In the genomic region with DNA sequence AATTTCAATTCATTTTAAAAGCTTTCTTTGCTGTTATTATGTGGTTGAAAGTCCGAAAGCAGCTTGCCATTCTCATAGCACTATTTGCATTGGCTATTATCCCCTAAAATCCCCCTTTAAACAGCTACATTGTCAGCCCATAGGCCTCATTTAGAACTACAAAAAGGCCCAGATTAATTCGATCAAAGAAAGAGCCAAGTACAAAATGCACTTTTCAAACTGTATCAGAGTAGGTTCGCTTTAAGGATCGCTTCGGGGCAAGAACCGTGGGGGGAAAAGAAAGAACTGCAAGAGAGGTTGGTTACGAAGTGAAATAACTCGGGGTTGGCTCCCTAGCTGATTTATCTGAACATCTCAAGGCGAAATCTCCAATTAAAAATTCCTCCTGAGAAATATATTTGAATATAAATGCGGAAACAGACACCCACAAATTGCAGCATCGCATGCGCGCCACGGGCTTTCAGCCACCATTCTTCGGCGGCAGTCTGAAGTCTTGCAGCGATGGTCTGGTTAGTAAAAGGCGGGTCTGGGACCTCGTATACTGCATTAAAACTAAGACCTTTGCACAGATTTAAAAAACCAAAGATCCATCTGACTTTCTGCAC, we compare ENCODE assay signal across 8 mouse cellular contexts. TPM values are rescaled to one million over a fixed set of nuclear protein-coding genes. Genes with fewer than 3 reads are reported as not detected.
A peak's percentile ranks its signal among the peaks of the same experiment; 100 is the strongest.
DNase-seq lines count a peak whose midpoint lies in the region; ATAC-seq lines count a peak whose summit lies in the region.

No protein-coding gene starts in this region.

- no peaks in the 10 kb centered on the region for H3K36me3 ChIP-seq in midbrain, embryonic 15.5 days (replicated peaks)

- H3K4me1 ChIP-seq in midbrain, embryonic 15.5 days = peaks cover 19% of the 10 kb centered on the region

- under 1% methylated on average over 19 of the region's 19 CpGs for WGBS in midbrain, embryonic 15.5 days

- intact Hi-C loops in gastrocnemius, postnatal 36 days (cut with DNase I) = no loop called here

- H3K27ac ChIP-seq in midbrain, embryonic 15.5 days = peak overlapping the region; percentile 66

- peak overlapping the region; percentile 95 for H3K4me2 ChIP-seq in midbrain, embryonic 15.5 days

- peak overlapping the region; percentile 54 for H3K4me3 ChIP-seq in midbrain, embryonic 15.5 days

- H3K9me3 ChIP-seq in midbrain, embryonic 15.5 days = no peaks in the 10 kb centered on the region

- DNase-seq in cerebellum, postnatal 25 days = peak; percentile 22 to 37
- no peak for DNase-seq in cerebellum, adult 11 months
- DNase-seq in thymus, postnatal 0 days (ENCODE audit: low spot score) = peak; percentile 12
- no peak for DNase-seq in thymus, postnatal 36 days
- peak; percentile 47 for DNase-seq in hindlimb bud, embryonic 11.5 days (ENCODE audit: extremely low spot score, low read depth, low spot score)
- DNase-seq in adrenal gland, postnatal 4 days (ENCODE audit: low spot score in 2 of 2) = no peak
- DNase-seq in gastrocnemius, postnatal 36 days = no peak

- 0 out of 2 replicates have a peak overlapping the region, but pooled peaks have one; percentile 0 for H3K9ac ChIP-seq in midbrain, embryonic 15.5 days

- peak; percentile 74 for ATAC-seq in midbrain, embryonic 15.5 days (replicated peaks)

- no peaks in the 10 kb centered on the region for H3K27me3 ChIP-seq in midbrain, embryonic 15.5 days (replicated peaks)

RNA-seq across cellular contexts. Expression of gene Zfp800, which starts 0.8 kb away (rescaled TPM):
- polyA plus RNA-seq in thymus, postnatal 0 days (2015; fragmentation: Nextera tagmentation; extraction: Ambion mirVana) = 35.4 and 37.6 TPM in 2 replicates
- polyA plus RNA-seq in midbrain, embryonic 15.5 days (2015; fragmentation: Nextera tagmentation; extraction: Ambion mirVana) = 22.2 and 22.4 TPM in 2 replicates
- total RNA-seq in adrenal gland, postnatal 4 days (2021) = 10 to 100 TPM; 23.6 to 25.7 TPM
- 1 to 10 TPM; 5.7 to 5.9 TPM for total RNA-seq in gastrocnemius, postnatal 36 days (2021)

RNA-seq across cellular contexts. Expression of gene Arf5, which starts 26.4 kb away (rescaled TPM):
- 293 and 304 TPM in 2 replicates for polyA plus RNA-seq in thymus, postnatal 0 days (2015; fragmentation: Nextera tagmentation; extraction: Ambion mirVana)
- 414 and 435 TPM in 2 replicates for polyA plus RNA-seq in midbrain, embryonic 15.5 days (2015; fragmentation: Nextera tagmentation; extraction: Ambion mirVana)
- total RNA-seq in adrenal gland, postnatal 4 days (2021) = 100 to 1,000 TPM; 202 to 211 TPM
- total RNA-seq in gastrocnemius, postnatal 36 days (2021) = 10 to 100 TPM; 74.6 to 77.3 TPM

RNA-seq across cellular contexts. Expression of gene Fscn3, which starts 30.6 kb away (rescaled TPM):
- 0.07 TPM in 1 of 2 replicates, not detected in the other for polyA plus RNA-seq in thymus, postnatal 0 days (2015; fragmentation: Nextera tagmentation; extraction: Ambion mirVana)
- polyA plus RNA-seq in midbrain, embryonic 15.5 days (2015; fragmentation: Nextera tagmentation; extraction: Ambion mirVana) = not detected in 2 replicates
- not detected for total RNA-seq in adrenal gland, postnatal 4 days (2021)
- total RNA-seq in gastrocnemius, postnatal 36 days (2021) = not detected

RNA-seq across cellular contexts. Expression of gene Gcc1, which starts 31.2 kb away (rescaled TPM):
- polyA plus RNA-seq in thymus, postnatal 0 days (2015; fragmentation: Nextera tagmentation; extraction: Ambion mirVana) = 10.5 and 12.6 TPM in 2 replicates
- polyA plus RNA-seq in midbrain, embryonic 15.5 days (2015; fragmentation: Nextera tagmentation; extraction: Ambion mirVana) = 12.1 and 13.5 TPM in 2 replicates
- total RNA-seq in adrenal gland, postnatal 4 days (2021) = 10 to 100 TPM; 17.3 to 20.6 TPM
- total RNA-seq in gastrocnemius, postnatal 36 days (2021) = 1 to 10 TPM; 4.8 to 5.9 TPM

RNA-seq across cellular contexts. Expression of gene Pax4, which starts 52.2 kb away (rescaled TPM):
- not detected in 2 replicates for polyA plus RNA-seq in thymus, postnatal 0 days (2015; fragmentation: Nextera tagmentation; extraction: Ambion mirVana)
- not detected in 2 replicates for polyA plus RNA-seq in midbrain, embryonic 15.5 days (2015; fragmentation: Nextera tagmentation; extraction: Ambion mirVana)
- not detected for total RNA-seq in adrenal gland, postnatal 4 days (2021)
- total RNA-seq in gastrocnemius, postnatal 36 days (2021) = not detected

Comparison
In these comparisons a context has a peak if more than half of its experiments do, and no peak if none do; other contexts are left out.
1. DNase-seq: peak in cerebellum, postnatal 25 days (2 of 2), thymus, postnatal 0 days (single experiment) and hindlimb bud, embryonic 11.5 days (single experiment); none in cerebellum, adult 11 months (single experiment), thymus, postnatal 36 days (0 of 2), adrenal gland, postnatal 4 days (0 of 2) and gastrocnemius, postnatal 36 days (0 of 2).